Mouse (Mus musculus): Measurements from ENCODE around the gene Gpc3.

DNA sequence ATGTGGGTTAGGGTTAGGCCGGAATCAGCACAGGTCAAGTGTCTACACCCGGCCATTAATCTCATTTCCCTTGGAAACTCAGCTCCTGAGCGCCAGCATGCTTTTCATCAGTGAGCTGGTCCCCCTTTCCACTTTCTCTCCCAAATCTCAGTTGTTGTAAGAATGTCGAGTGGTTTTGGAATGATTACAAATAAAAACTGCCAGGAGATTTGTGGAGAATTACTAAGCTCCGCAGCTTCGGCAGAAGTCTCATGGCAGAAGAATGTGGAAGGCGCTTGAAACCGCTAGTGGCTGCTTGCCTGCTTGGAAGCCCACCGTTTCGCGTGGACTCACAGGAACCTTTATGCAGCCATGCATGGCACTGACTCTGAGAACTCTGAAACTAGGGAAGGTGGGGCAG is 351.8 kb downstream of the Gpc3 start:
- TF ChIP-seq ZC3H11A (IDR thresholded peaks at IDR 0.05; ENCODE audit: borderline replicate concordance, low read depth, low read length) (no peak), MAFK (IDR thresholded peaks at IDR 0.05; ENCODE audit: insufficient read depth, low read depth, low read length) (no peak)
